Mouse (Mus musculus) bone marrow macrophage, adult 2 months (primary cell): ENCODE data around the gene Borcs6.

Experiments
- CTCF ChIP-seq: IDR thresholded peaks from 2 replicates; pipeline ENCODE4 v1.5.1; 2012; ENCODE audit warnings: low read depth, mild to moderate bottlenecking, low read length, moderate library complexity
- POLR2A ChIP-seq: IDR thresholded peaks from 2 replicates; pipeline ENCODE4 v1.6.1; 2012; ENCODE audit warnings: mild to moderate bottlenecking, low read depth, low read length, borderline replicate concordance

- TF ChIP-seq CTCF (no peak), POLR2A (no peak)
Measured at GRCm38 (mm10) chr11:69058729-69059356, 674 bp upstream of the Borcs6 start.
